Mouse (Mus musculus) E14TG2a.4 (cell line): Measurements from ENCODE around the gene Il4.

ENCODE experiments used
- CTCF ChIP-seq: conservative IDR thresholded peaks from 2 replicates; pipeline ENCODE4 v1.5.1; 2014; ENCODE audit warnings: low read length
- NANOG ChIP-seq: IDR thresholded peaks from 2 replicates; pipeline ENCODE4 v1.6.1; 2014; ENCODE audit warnings: borderline replicate concordance, low read length, mixed read lengths
- POU5F1 ChIP-seq: IDR thresholded peaks from 2 replicates; pipeline ENCODE4 v1.6.1; 2014; ENCODE audit warnings: low read length, borderline replicate concordance

- TF ChIP-seq CTCF (no peak), NANOG (no peak), POU5F1 (no peak)
These were observed 3.3 kb downstream of the Il4 start for GRCm38 (mm10) chr11:53615172-53615571.
